Mouse (Mus musculus) spleen, postnatal 4 days (tissue): Measurements from ENCODE around the gene Kit.

Source experiments
- DNase-seq, 2 experiments: peaks; one replicate each; pipeline ENCODE4 v3.0.0; 2022; ENCODE audit warnings: low spot score in 2 of 2

The Kit gene

DNA sequence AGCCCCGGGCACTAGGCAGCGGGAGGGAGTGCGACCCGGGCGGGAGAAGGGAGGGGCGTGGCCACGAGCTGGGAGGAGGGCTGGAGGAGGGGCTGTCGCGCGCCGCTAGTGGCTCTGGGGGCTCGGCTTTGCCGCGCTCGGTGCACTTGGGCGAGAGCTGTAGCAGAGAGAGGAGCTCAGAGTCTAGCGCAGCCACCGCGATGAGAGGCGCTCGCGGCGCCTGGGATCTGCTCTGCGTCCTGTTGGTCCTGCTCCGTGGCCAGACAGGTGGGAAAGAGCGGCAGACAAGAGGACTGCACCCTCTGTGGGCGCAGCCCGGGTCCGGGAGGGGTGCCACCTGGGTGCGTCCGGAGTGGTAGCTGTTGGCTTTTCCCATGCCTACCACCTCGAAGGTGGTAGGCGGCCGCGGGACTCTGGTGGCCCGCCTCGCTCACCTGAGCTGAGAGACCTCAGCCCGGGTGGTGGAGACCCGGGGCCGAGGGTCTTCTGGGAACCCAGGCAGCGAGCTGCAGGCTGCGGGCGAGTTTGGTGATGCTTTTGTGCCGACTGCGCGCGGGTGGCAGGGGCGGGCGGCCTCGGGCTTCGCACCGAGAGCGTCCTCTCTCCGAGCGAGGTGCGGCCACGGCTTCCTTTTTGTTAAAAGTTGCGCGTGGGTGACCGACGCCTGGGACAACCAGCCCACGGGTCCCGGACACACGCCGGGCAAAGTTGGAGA is at the start of gene Kit:
Kit (plus strand) TSS at position 65 of the 715 bp plus-strand sequence.
- peak; percentile 75 to 85 for DNase-seq

GRCm38 (mm10) chr5:75536156-75536555 is 38.6 kb upstream of the Kit start:
- DNase-seq, result no peak

DNA sequence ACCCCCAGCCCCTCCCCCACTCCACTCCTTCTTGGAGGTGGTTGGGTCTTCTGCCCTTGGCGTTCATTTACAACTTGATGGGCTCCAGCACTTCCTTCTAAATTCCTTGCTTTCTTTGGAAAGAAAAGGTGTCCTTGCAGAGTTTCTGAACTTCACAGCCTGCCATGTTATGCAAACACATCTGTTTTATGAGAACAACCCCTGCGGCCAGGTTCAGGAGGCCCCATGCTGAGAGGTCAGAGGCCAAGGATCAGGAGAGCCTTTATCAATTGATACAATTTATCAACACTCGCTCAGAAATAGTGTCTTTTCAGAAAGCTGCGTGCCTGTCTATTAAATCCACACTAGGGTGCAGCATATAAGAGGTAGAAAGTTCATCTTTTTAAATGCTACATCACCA is 37.0 kb upstream of the Kit start:
- DNase-seq, result no peak

- DNase-seq, result no peak
Measured at GRCm38 (mm10) chr5:75538458-75538857, 36.3 kb upstream of the Kit start.

DNA sequence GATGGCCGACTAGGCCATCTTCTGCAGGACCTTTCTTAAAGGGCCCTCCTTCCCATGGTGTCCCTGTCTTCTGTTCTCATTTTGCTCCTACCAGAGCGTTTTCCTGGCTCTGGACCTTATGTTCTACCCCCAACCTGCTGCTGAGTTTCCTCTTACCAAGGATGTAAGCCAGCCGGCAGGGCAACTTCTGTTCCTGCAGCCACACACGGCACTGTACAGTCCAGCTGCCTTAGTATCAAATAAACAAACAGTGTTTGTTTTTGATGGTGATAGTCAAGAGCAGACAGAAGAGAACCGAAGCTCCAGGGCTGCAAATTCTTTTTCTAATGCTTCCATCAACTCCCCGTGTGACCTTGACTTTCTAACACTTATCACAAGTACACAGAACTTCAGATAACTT is 35.6 kb upstream of the Kit start:
- DNase-seq, result no peak

- DNase-seq, result no peak
Measured at GRCm38 (mm10) chr5:75543757-75544156, 31.0 kb upstream of the Kit start.

- no peak for DNase-seq
Measured at GRCm38 (mm10) chr5:75544472-75545264, 30.0 kb upstream of the Kit start.

DNA sequence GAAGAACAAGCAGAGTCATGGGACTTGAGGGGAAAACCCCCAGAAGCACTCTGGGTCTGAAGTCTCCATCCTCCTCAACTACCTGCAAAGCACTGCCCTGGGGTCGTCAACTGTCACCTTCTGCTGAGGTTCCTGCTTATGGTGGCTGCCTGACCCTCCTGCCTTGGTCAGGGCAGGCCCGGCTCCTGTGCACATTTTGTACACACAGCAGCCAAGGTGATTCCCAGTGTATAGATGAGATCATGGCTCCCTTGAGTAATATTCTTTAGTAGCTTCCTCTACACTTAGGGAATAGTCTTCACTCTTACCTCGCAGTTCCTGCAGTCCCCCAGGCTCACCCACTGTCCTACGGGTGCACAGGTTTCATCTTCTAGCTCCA is 29.5 kb upstream of the Kit start:
- DNase-seq, result no peak

- no peak for DNase-seq
Measured at GRCm38 (mm10) chr5:75553021-75553420, 21.7 kb upstream of the Kit start.

GRCm38 (mm10) chr5:75557636-75558035 is 17.1 kb upstream of the Kit start:
- DNase-seq, result no peak

DNA sequence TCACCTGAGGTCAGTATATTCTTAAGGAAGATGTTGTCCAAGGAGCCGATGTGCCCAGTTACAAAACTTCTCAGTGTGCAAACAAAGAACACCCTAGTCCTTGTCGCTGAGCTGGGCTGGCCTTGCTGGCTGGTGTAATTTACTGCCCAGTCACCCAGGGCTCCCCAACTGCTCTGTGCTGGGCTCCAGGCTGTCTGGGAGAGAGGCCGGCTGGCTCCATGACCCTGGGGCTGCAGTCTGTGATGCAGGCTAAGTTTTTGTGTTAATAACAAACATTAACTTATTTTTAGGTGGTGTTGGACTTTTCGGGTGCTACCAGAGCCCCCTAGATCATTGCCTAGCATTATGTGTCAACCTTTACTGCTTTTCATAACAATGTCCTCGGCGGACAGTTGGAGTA is 15.4 kb upstream of the Kit start:
- no peak for DNase-seq

- no peak for DNase-seq
Measured at GRCm38 (mm10) chr5:75561231-75561630, 13.5 kb upstream of the Kit start.

- DNase-seq, result no peak
Measured at GRCm38 (mm10) chr5:75574151-75574851, 415 bp upstream of the Kit start.

GRCm38 (mm10) chr5:75575567-75576515 is 1.1 kb downstream of the Kit start:
- peak; percentile 35 to 74 for DNase-seq

- DNase-seq, result no peak
Measured at GRCm38 (mm10) chr5:75576741-75577140, 2.0 kb downstream of the Kit start.

DNA sequence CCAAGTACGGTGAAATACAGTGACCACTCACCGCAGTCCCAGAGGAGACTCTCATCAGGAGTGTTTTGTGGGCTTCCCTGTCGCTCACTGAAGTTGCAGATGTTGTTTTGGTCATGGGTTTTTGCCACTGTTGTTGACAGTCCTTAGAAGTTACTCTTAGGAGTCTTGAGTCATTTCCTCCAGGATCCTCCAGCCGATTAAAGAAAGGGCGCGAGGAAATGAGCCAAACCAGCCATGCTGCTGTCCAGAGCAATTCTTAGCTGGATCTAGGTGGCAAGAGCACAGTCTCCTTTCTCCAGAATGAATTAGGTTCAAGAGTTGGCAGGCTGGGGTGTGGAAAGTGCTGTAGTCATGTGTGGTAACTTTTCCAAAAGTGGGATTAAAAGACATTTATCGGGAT is 3.4 kb downstream of the Kit start:
- DNase-seq, result no peak

DNA sequence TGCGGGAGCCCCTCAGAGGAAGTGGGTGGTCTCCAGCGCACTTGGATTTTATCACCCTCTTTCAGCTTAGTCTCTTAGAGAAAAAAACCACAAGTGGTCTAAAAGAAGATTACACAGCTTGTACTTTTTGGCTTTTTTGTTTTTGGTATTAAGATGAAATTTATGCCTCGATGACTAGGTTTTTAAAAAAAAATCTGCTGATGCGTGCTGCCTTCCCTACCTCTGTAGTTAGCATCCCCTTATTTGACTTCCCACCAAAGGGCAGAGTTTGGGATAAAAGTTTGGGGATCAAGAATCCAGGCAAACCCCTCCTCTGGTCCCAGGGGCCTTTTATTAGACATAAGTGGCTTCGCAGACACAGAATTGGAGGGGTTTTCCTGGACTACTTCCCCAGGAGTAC is 4.5 kb downstream of the Kit start:
- no peak for DNase-seq

DNA sequence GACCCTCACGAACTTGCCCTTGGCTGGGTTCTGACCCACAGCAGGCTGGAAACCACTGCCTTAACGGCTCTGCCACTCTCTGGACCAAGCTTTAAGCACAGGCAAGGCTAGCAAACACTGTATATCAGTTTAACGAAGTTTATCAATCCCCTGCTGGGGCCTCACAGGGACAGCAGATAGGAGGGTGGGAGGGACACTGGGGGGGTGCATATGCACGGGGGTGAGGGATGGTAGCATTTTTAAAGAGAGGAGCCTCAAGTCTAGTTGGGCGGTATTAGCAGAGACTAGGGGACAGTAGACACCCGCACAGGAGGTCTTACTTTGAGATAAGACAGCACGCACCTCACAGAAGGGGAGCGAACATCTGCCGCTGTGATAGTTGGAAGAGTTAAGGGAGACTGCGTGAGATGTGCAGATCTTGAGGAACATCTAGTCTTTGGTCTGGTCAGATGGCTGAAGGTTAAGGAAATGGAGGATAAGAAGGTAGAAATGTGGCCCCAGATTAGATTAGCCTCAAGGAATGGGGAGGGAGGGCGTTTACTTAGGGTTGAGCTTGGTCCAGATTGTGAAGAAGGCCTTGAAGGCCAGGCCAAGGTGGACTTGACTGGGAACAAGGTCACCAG is 5.0 kb downstream of the Kit start:
- DNase-seq, result no peak

GRCm38 (mm10) chr5:75581926-75582325 is 7.2 kb downstream of the Kit start:
- no peak for DNase-seq

DNA sequence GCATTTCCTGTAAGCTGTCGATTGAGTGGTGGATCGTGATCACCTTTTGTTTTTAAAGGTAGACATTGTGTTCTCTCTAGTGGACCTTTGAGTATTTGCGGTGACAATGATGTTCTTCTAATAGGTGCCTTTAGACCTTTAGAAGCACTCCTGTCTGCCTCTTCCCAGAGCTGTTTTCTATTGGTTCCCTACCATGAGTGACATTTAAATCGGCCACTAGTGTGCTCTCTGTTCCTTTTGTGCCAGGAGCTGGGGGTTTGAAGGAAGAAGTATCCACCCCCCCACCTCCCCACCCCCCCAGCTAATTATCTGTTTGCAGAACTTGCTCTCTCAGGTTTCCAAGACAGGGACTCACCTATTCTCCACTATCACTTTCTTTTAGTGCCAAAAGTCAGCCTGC is 13.1 kb downstream of the Kit start:
- no peak for DNase-seq
